Mouse (Mus musculus) liver, embryonic 16.5 days (tissue): ENCODE results near the gene Olfr384. TPM values are rescaled to one million over a fixed set of nuclear protein-coding genes. Genes with fewer than 3 reads are reported as not detected.
"Not testable (repeated sequence)": the region's sequence is repeated elsewhere in the genome, so short reads cannot be mapped to it uniquely, and the experiment has no call there.

Experiments
- ATAC-seq: fragments of 200-750 bp; cut with Nextera tagmentation; 2 replicates; pipeline ENCODE4 v1.8.0; 2017; ENCODE audit warnings: low read depth, mild to moderate bottlenecking, moderate number of reproducible peaks, moderate library complexity
- H3K27ac ChIP-seq: fragments of 300-500 bp; sonication (generic); 2 replicates; pipeline ENCODE4 v1.5.1; 2014; ENCODE audit warnings: mild to moderate bottlenecking, low read length
- H3K27me3 ChIP-seq: fragments of 300-500 bp; sonication (generic); 2 replicates; pipeline ENCODE4 v1.6.1; 2014; ENCODE audit warnings: low read depth, low read length, mixed read lengths; ENCODE audit not compliant: control insufficient read depth, insufficient read depth
- H3K36me3 ChIP-seq: fragments of 300-500 bp; sonication (generic); 2 replicates; pipeline ENCODE4 v1.6.1; 2014; ENCODE audit warnings: mild to moderate bottlenecking; ENCODE audit not compliant: control insufficient read depth, insufficient read depth
- H3K4me1 ChIP-seq: fragments of 300-500 bp; sonication (generic); 2 replicates; pipeline ENCODE4 v1.6.1; 2014; ENCODE audit warnings: low read depth, low read length, mixed read lengths; ENCODE audit not compliant: control insufficient read depth
- H3K4me2 ChIP-seq: fragments of 300-500 bp; sonication (generic); 2 replicates; pipeline ENCODE4 v1.6.1; 2014; ENCODE audit warnings: low read depth, low read length, mixed read lengths
- H3K4me3 ChIP-seq: fragments of 300-500 bp; sonication (generic); 2 replicates; pipeline ENCODE4 v1.5.1; 2014; ENCODE audit warnings: low read depth, mild to moderate bottlenecking, low read length
- H3K9ac ChIP-seq: fragments of 300-500 bp; sonication (generic); 2 replicates; pipeline ENCODE4 v1.6.1; 2014; ENCODE audit warnings: low read depth, low read length
- H3K9me3 ChIP-seq: fragments of 300-500 bp; sonication (generic); replicated peaks from 2 replicates; pipeline ENCODE4 v1.6.1; 2016; ENCODE audit warnings: low read length; ENCODE audit not compliant: control insufficient read depth
- WGBS: fragments of 180-500 bp; shearing (Covaris S2); extraction: QIAGEN DNeasy Blood & Tissue Kit; methylation state at CpG from one replicate; pipeline ENCODE4 v1.1.7; 2014; ENCODE audit not compliant: insufficient replicate concordance; 5-methylcytosine and 5-hydroxymethylcytosine counted together
- polyA plus RNA-seq: library from polyadenylated mRNA; unstranded; fragments of >200 nt; fragmentation: Nextera tagmentation; extraction: Ambion mirVana; gene quantifications from 2 replicates; pipeline ENCODE4 v1.2.1, GENCODE M21; 2015

Olfr384 gene
- not detected in 2 replicates for polyA plus RNA-seq

- Histone ChIP-seq H3K36me3 (no peaks in the 10 kb centered on the region), H3K9ac (no peak within 1 kb of the TSS), H3K4me1 (no peaks in the 10 kb centered on the region), H3K27ac (no peak within 1 kb of the TSS), H3K27me3 (no peaks in the 10 kb centered on the region), H3K4me3 (no peak within 1 kb of the TSS), H3K9me3 (no peaks in the 10 kb centered on the region), H3K4me2 (no peak within 1 kb of the TSS)
- no peak for ATAC-seq
Observed at GRCm38 (mm10) chr11:73598294-73598693, at the start of gene Olfr384. Gene Olfr384, plus strand, starts transcription at chr11:73598594.

- H3K9me3 ChIP-seq: no peaks in the 10 kb centered on the region
- H3K4me2 ChIP-seq: no peak overlapping the region
- H3K4me1 ChIP-seq: no peaks in the 10 kb centered on the region
- no peaks in the 10 kb centered on the region for H3K27me3 ChIP-seq
- H3K27ac ChIP-seq: no peak overlapping the region
- H3K4me3 ChIP-seq: no peak overlapping the region
- H3K36me3 ChIP-seq: no peaks in the 10 kb centered on the region
- no peak overlapping the region for H3K9ac ChIP-seq
- no peak for ATAC-seq
Observed at GRCm38 (mm10) chr11:73579871-73580270, 18.5 kb upstream of the Olfr384 start.

- peak; percentile 35; the same call in 1 of the 2 replicates for ATAC-seq
- not testable (repeated sequence) for H3K4me1 ChIP-seq
Observed at GRCm38 (mm10) chr11:73583188-73583587, 15.2 kb upstream of the Olfr384 start.

GRCm38 (mm10) chr11:73592908-73593307 is 5.5 kb upstream of the Olfr384 start, which contains the start of gene Olfr385:
Gene Olfr385, minus strand, starts transcription at chr11:73593008.
- H3K4me3 ChIP-seq: no peak within 1 kb of the TSS
- no peak within 1 kb of the TSS for H3K27ac ChIP-seq
- H3K4me1 ChIP-seq: no peaks in the 10 kb centered on the region
- H3K36me3 ChIP-seq: no peaks in the 10 kb centered on the region
- H3K4me2 ChIP-seq: no peak within 1 kb of the TSS
- ATAC-seq: no peak
- H3K27me3 ChIP-seq: no peaks in the 10 kb centered on the region
- no peak within 1 kb of the TSS for H3K9ac ChIP-seq
- no peaks in the 10 kb centered on the region for H3K9me3 ChIP-seq

More at GRCm38 (mm10) chr11:73583188-73583587, 15.2 kb upstream of the Olfr384 start:
- H3K4me3 ChIP-seq, H3K27ac ChIP-seq, H3K27me3 ChIP-seq, H3K9ac ChIP-seq, H3K9me3 ChIP-seq, H3K4me2 ChIP-seq, H3K36me3 ChIP-seq: not testable (repeated sequence)
- 59% methylated on average over 1 of the region's 1 CpGs for WGBS

Other genes starting within 250 kb of the Olfr384 start
- 0.08 and 0.22 TPM in 2 replicates for gene Olfr20, start 247.8 kb upstream of the Olfr384 start, polyA plus RNA-seq
- not detected in 2 replicates for gene Olfr376, start 227.3 kb upstream of the Olfr384 start, polyA plus RNA-seq
- not detected in 2 replicates for gene Olfr1, start 199.0 kb upstream of the Olfr384 start, polyA plus RNA-seq
- gene Olfr378, start 170.1 kb upstream of the Olfr384 start, polyA plus RNA-seq: not detected in 2 replicates
- gene Olfr380, start 141.1 kb upstream of the Olfr384 start, polyA plus RNA-seq: not detected in 2 replicates
- not detected in 2 replicates for gene Olfr381, start 107.0 kb upstream of the Olfr384 start, polyA plus RNA-seq
- gene Olfr382, start 81.4 kb upstream of the Olfr384 start, polyA plus RNA-seq: not detected in 2 replicates
- not detected in 2 replicates for gene Olfr385, start 5.6 kb upstream of the Olfr384 start, polyA plus RNA-seq
- not detected in 2 replicates for gene Zfp735, start 90.2 kb downstream of the Olfr384 start, polyA plus RNA-seq
- gene Olfr389, start 182.1 kb downstream of the Olfr384 start, polyA plus RNA-seq: not detected in 2 replicates
- not detected in 2 replicates for gene Olfr390, start 184.4 kb downstream of the Olfr384 start, polyA plus RNA-seq
- not detected in 2 replicates for gene Olfr391-ps, start 204.5 kb downstream of the Olfr384 start, polyA plus RNA-seq
- gene Olfr392, start 218.5 kb downstream of the Olfr384 start, polyA plus RNA-seq: not detected in 2 replicates